Mouse (Mus musculus) naive thymus-derived CD4-positive, alpha-beta T cell, adult 2 months (primary cell): ENCODE data around the gene Sft2d2.

Experiments
- DNase-seq: peaks from one replicate; pipeline ENCODE4 v3.0.0-alpha.2; 2011; ENCODE audit warnings: low read depth

The Sft2d2 gene

GRCm38 (mm10) chr1:165133279-165133678 is 61.0 kb downstream of the Sft2d2 start:
- DNase-seq = no peak

DNA sequence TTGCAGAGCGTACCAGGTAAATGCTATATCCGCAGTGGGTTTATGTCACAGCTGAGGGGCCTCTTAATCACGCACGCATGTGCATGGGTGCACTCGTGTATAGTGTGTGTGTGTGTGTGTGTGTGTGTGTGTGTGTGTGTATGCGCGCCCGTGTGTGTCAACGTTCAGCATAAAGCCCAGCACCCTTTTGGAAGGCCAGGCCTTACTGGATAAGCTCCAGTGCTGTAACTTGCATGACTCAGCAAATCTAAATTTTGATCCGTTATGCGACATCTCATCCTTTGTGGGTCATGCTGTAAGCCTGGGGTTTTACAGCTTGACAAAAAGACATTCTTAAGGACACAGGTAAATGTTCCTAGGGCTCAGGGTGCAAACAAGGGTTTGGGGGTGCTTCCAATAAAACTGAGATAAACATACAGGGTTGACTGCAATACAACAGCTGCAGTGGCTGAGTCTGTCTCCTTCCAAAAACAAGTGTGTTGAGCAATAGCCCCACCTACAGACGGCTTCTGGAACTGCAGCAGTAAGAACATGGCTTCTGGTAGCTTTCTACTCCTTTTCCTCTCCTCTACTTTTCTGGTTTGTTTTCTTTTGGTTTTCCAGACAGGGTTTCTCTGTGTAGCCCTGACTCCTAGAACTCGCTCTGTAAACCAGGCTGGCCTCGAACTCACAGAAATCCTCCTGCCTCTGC is 61.9 kb downstream of the Sft2d2 start:
- DNase-seq = peak; percentile 86

DNA sequence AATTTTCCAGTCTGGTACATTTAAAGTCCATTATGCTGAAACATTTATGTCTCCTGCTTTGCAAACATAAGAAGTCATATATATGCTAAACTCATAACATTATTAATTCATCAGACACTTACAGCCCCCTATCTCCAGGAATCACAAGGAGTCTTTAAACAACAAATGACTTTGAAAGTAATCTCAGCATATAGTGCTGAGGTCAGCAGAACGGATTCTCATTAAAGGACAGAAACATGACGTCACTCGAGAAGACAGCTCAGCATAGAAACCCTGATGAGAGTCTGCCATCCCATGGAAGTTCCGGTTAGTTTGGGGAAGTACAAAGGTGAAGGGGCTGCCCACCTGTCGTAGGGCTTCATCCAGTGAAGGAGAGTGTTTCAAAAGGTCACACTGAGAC is 64.7 kb downstream of the Sft2d2 start:
- DNase-seq = no peak
